Mouse (Mus musculus) stomach, embryonic 15.5 days (tissue): ENCODE measurements around the gene Chrng. TPM values are rescaled to one million over a fixed set of nuclear protein-coding genes. Genes with fewer than 3 reads are reported as not detected.

Experiments
- ATAC-seq: fragments of 200-750 bp; cut with Nextera tagmentation; 2 replicates; pipeline ENCODE4 v1.8.0; 2017; ENCODE audit warnings: low read depth, moderate number of reproducible peaks, moderate TSS enrichment; ENCODE audit not compliant: insufficient read depth, low FRiP score
- H3K27ac ChIP-seq: fragments of 300-500 bp; sonication (generic); 2 replicates; pipeline ENCODE4 v1.5.1; 2015; ENCODE audit warnings: mild to moderate bottlenecking, inconsistent platforms
- H3K27me3 ChIP-seq: fragments of 300-500 bp; sonication (generic); replicated peaks from 2 replicates; pipeline ENCODE4 v1.6.1; 2015; ENCODE audit warnings: inconsistent platforms
- H3K36me3 ChIP-seq: fragments of 300-500 bp; sonication (generic); 2 replicates; pipeline ENCODE4 v1.6.1; 2015; ENCODE audit warnings: inconsistent platforms
- H3K4me1 ChIP-seq: fragments of 300-500 bp; sonication (generic); 2 replicates; pipeline ENCODE4 v1.6.1; 2015; ENCODE audit warnings: inconsistent platforms
- H3K4me2 ChIP-seq: fragments of 300-500 bp; sonication (generic); 2 replicates; pipeline ENCODE4 v1.6.1; 2015; ENCODE audit warnings: mild to moderate bottlenecking, inconsistent platforms
- H3K4me3 ChIP-seq: fragments of 300-500 bp; sonication (generic); replicated peaks from 2 replicates; pipeline ENCODE4 v1.5.1; 2015; ENCODE audit warnings: inconsistent platforms
- H3K9ac ChIP-seq: fragments of 300-500 bp; sonication (generic); 2 replicates; pipeline ENCODE4 v1.6.1; 2015; ENCODE audit warnings: inconsistent platforms
- H3K9me3 ChIP-seq: fragments of 300-500 bp; sonication (generic); 2 replicates; pipeline ENCODE4 v1.6.1; 2016; ENCODE audit warnings: inconsistent platforms
- WGBS: fragments of 180-500 bp; shearing (Covaris S2); methylation state at CpG from one replicate; pipeline ENCODE4 v1.1.7; 2015; 5-methylcytosine and 5-hydroxymethylcytosine counted together
- polyA plus RNA-seq: library from polyadenylated mRNA; unstranded; fragments of >200 nt; fragmentation: Nextera tagmentation; extraction: Ambion mirVana; gene quantifications from 2 replicates; pipeline ENCODE4 v1.2.1, GENCODE M21; 2015

Chrng gene
- 0.14 and 0.86 TPM in 2 replicates for polyA plus RNA-seq

DNA sequence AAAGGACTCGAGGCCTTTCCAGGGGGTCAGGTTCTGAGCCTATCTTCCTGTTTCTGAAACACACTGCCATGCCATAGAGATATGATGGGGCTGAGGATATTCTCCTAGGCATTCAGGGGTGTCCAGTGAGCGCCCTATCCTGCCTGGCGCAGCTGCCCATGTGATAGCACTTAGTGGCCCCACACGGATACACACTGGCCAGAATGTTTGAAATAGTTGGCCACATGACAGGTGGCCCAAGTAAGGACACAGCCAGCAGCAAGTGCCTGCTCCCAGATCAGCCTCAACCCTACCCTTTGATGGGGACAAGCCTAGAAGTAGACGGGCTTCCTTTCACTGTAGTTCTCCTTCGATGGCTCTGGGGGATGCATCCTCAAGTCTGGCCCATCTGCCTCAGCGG lies at the start of gene Chrng:
TSS of gene Chrng (plus strand) at position 193 of the 400 bp plus-strand sequence.
- 86% methylated on average over 7 of the region's 7 CpGs for WGBS
- Histone ChIP-seq H3K36me3 (no peaks in the 10 kb centered on the region), H3K9me3 (no peaks in the 10 kb centered on the region), H3K9ac (no peak within 1 kb of the TSS), H3K27ac (no peak within 1 kb of the TSS), H3K4me3 (no peak within 1 kb of the TSS), H3K4me2 (no peak within 1 kb of the TSS), H3K27me3 (peaks cover 17% of the 10 kb centered on the region; the same call in 1 of the 2 replicates), H3K4me1 (no peaks in the 10 kb centered on the region)
- no peak for ATAC-seq

GRCm38 (mm10) chr1:87155531-87156198 lies 48.8 kb upstream of the Chrng start:
- Histone ChIP-seq H3K27me3 (peaks cover 89% of the 10 kb centered on the region), H3K27ac (no peak overlapping the region), H3K9ac (no peak overlapping the region), H3K4me3 (peak overlapping the region; percentile 35), H3K4me1 (peaks cover 27% of the 10 kb centered on the region), H3K36me3 (no peaks in the 10 kb centered on the region), H3K9me3 (no peaks in the 10 kb centered on the region), H3K4me2 (peak overlapping the region; percentile 74)
- ATAC-seq = no peak
- under 1% methylated on average over 55 of the region's 56 CpGs for WGBS

- Histone ChIP-seq H3K27ac (no peak within 1 kb of the TSS), H3K9me3 (no peaks in the 10 kb centered on the region), H3K4me3 (peak within 1 kb of the TSS; percentile 35), H3K9ac (no peak within 1 kb of the TSS), H3K27me3 (peaks cover 85% of the 10 kb centered on the region), H3K4me2 (peak within 1 kb of the TSS; percentile 74), H3K36me3 (no peaks in the 10 kb centered on the region), H3K4me1 (peaks cover 27% of the 10 kb centered on the region)
- 6% methylated on average over 11 of the region's 12 CpGs for WGBS
- ATAC-seq = no peak
These were observed 48.3 kb upstream of the Chrng start, which contains the start of gene Ecel1 for GRCm38 (mm10) chr1:87156199-87156587. Gene Ecel1 (minus strand): TSS chr1:87156521.

DNA sequence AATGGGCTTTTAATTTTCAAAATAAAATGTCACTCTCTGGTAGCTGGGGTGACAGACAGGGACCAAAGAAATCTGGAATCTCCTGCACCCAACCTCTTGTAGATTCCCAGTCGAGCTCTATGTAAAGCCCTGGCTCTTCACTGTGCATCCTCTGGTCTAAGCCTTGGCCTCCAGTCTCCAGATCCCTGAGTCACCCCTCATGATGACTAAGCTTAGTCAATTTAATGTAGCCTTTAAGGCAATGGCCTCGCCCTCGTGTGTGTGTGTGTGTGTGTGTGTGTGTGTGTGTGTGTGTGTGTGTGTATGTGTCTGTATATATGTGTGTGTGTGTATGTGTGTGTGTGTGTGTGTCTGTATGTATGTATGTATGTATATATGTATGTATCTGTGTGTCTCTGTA lies 45.1 kb upstream of the Chrng start:
- H3K36me3 ChIP-seq = no peaks in the 10 kb centered on the region
- no peaks in the 10 kb centered on the region for H3K9me3 ChIP-seq
- H3K4me1 ChIP-seq = peaks cover 19% of the 10 kb centered on the region
- no peak for ATAC-seq
- H3K9ac ChIP-seq = no peak overlapping the region
- no peak overlapping the region for H3K4me2 ChIP-seq
- H3K4me3 ChIP-seq = no peak overlapping the region
- 74% methylated on average over 3 of the region's 3 CpGs for WGBS
- H3K27me3 ChIP-seq = peaks cover 53% of the 10 kb centered on the region
- H3K27ac ChIP-seq = no peak overlapping the region

- no peaks in the 10 kb centered on the region for H3K36me3 ChIP-seq
- H3K9ac ChIP-seq = no peak overlapping the region
- H3K4me1 ChIP-seq = no peaks in the 10 kb centered on the region
- no peak overlapping the region for H3K4me3 ChIP-seq
- ATAC-seq = no peak
- H3K27ac ChIP-seq = no peak overlapping the region
- H3K9me3 ChIP-seq = no peaks in the 10 kb centered on the region
- H3K4me2 ChIP-seq = no peak overlapping the region
- WGBS = 33% methylated on average over 11 of the region's 11 CpGs
- H3K27me3 ChIP-seq = peaks cover 21% of the 10 kb centered on the region; the same call in 1 of the 2 replicates
These were observed 40.2 kb upstream of the Chrng start for GRCm38 (mm10) chr1:87164164-87164795.

- no peaks in the 10 kb centered on the region for H3K4me1 ChIP-seq
- ATAC-seq = no peak
- H3K9ac ChIP-seq = no peak overlapping the region
- no peak overlapping the region for H3K27ac ChIP-seq
- no peaks in the 10 kb centered on the region for H3K9me3 ChIP-seq
- no peaks in the 10 kb centered on the region for H3K36me3 ChIP-seq
- H3K4me2 ChIP-seq = no peak overlapping the region
- peaks cover 21% of the 10 kb centered on the region; the same call in 1 of the 2 replicates for H3K27me3 ChIP-seq
- WGBS = 52% methylated on average over 9 of the region's 9 CpGs
- H3K4me3 ChIP-seq = no peak overlapping the region
These were observed 39.7 kb upstream of the Chrng start for GRCm38 (mm10) chr1:87164796-87165184.

DNA sequence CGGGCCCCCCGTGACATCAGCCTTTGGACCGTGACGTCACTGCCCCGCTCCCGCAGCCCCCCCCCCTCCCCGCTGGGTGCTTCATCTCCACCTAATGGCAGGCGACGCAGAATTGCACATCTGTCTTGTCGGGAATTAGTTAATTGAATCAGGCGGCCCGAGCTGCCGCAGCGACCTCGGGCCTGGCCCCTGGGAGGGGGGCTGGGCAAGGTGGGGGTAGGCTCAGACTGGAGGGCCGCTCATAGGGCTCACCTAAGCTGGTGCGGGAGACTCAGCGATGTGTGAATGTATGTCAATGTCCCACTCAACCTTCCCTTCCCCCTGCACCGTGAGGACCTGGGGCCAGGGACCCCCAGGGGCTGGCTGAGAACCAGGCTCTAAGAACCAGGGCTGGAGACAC lies 34.0 kb upstream of the Chrng start:
- ATAC-seq = no peak
- Histone ChIP-seq H3K9ac (no peak overlapping the region), H3K4me2 (no peak overlapping the region), H3K4me1 (peaks cover 5% of the 10 kb centered on the region; the same call in 1 of the 2 replicates), H3K36me3 (no peaks in the 10 kb centered on the region), H3K9me3 (no peaks in the 10 kb centered on the region), H3K27ac (no peak overlapping the region), H3K4me3 (no peak overlapping the region), H3K27me3 (peaks cover 31% of the 10 kb centered on the region; the same call in 1 of the 2 replicates)
- 7% methylated on average over 19 of the region's 19 CpGs for WGBS

DNA sequence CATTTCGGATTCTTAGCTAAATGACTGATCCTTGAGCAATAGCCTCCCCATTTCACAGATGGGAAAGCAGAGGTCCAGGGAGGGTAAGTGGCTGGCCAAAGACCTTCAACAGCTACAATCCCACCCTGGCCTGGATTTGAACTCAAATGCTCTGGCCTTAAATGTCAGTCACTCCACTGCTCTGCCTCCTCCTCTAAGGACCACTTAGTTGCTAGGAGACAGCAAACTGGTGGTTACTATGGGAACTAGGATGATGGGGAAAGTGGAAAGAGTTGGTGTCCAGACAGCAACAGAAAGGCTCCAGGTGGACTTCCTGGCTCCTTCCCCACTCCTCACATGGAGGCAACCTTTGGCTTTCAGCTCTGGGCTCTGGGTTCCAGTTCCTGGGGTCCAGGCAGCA lies 33.1 kb upstream of the Chrng start:
- no peak overlapping the region for H3K9ac ChIP-seq
- no peak for ATAC-seq
- H3K9me3 ChIP-seq = no peaks in the 10 kb centered on the region
- WGBS = 91% methylated on average over 1 of the region's 1 CpGs
- no peak overlapping the region for H3K4me2 ChIP-seq
- H3K27me3 ChIP-seq = peaks cover 31% of the 10 kb centered on the region; the same call in 1 of the 2 replicates
- H3K4me3 ChIP-seq = no peak overlapping the region
- peaks cover 13% of the 10 kb centered on the region for H3K4me1 ChIP-seq
- H3K27ac ChIP-seq = no peak overlapping the region
- H3K36me3 ChIP-seq = no peaks in the 10 kb centered on the region

- ATAC-seq = no peak
- Histone ChIP-seq H3K4me2 (no peak overlapping the region), H3K4me1 (peaks cover 18% of the 10 kb centered on the region), H3K9me3 (no peaks in the 10 kb centered on the region), H3K36me3 (no peaks in the 10 kb centered on the region), H3K4me3 (no peak overlapping the region), H3K27ac (no peak overlapping the region), H3K9ac (no peak overlapping the region), H3K27me3 (peaks cover 25% of the 10 kb centered on the region; the same call in 1 of the 2 replicates)
- WGBS = 32% methylated on average over 9 of the region's 9 CpGs
These were observed 32.1 kb upstream of the Chrng start for GRCm38 (mm10) chr1:87172316-87172715.

- H3K27ac ChIP-seq = no peak overlapping the region
- H3K9me3 ChIP-seq = no peaks in the 10 kb centered on the region
- no peak for ATAC-seq
- H3K4me2 ChIP-seq = peak overlapping the region; percentile 14; the same call in 1 of the 2 replicates
- WGBS = 34% methylated on average over 28 of the region's 28 CpGs
- H3K4me3 ChIP-seq = no peak overlapping the region
- peaks cover 25% of the 10 kb centered on the region; the same call in 1 of the 2 replicates for H3K27me3 ChIP-seq
- peaks cover 18% of the 10 kb centered on the region for H3K4me1 ChIP-seq
- no peak overlapping the region for H3K9ac ChIP-seq
- H3K36me3 ChIP-seq = no peaks in the 10 kb centered on the region
These were observed 30.2 kb upstream of the Chrng start for GRCm38 (mm10) chr1:87174006-87174955.

DNA sequence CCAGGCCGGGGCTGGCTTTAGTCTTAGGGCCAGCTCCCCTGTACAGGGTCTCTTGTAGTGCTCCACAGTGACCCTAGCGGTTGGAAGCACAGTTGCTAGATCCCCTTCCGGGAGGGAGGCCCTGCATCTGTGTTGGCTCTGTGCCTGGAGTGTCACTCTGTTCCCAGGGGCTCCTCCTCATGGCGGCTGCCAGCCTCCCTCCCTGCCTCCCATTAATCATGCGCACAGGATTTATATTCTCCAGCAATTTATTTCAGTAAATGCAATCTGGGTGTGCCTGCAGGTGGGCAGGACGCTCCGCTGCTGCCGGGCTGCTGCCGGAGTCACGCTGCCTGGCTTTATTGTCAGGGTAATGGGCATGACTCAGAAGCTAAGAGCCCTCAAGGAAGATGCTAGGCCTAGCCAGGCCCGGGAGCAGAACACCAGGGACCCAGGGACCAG lies 28.6 kb upstream of the Chrng start:
- H3K4me2 ChIP-seq = peak overlapping the region; percentile 25
- ATAC-seq = peak; percentile 83
- 6% methylated on average over 11 of the region's 11 CpGs for WGBS

More for the DNA sequence above, 28.6 kb upstream of the Chrng start:
- peaks cover 20% of the 10 kb centered on the region; the same call in 1 of the 2 replicates for H3K27me3 ChIP-seq
- H3K9ac ChIP-seq = no peak overlapping the region
- peaks cover 13% of the 10 kb centered on the region for H3K4me1 ChIP-seq
- H3K9me3 ChIP-seq = no peaks in the 10 kb centered on the region
- no peak overlapping the region for H3K27ac ChIP-seq
- H3K4me3 ChIP-seq = no peak overlapping the region
- no peaks in the 10 kb centered on the region for H3K36me3 ChIP-seq
